Mouse (Mus musculus) cerebellum, adult 2 months (tissue): ENCODE results near the gene Gm20422.

ENCODE experiments used
- CTCF ChIP-seq: fragments of 200-500 bp; IDR thresholded peaks from 2 replicates; pipeline ENCODE4 v1.5.1; 2011; ENCODE audit warnings: low read depth, mild to moderate bottlenecking, control low read depth, low read length, moderate library complexity, borderline replicate concordance; ENCODE audit not compliant: insufficient read depth
- POLR2A ChIP-seq: fragments of 200-500 bp; IDR thresholded peaks from 2 replicates; pipeline ENCODE4 v1.6.1; 2011; ENCODE audit warnings: low read length, control low read depth, borderline replicate concordance; ENCODE audit not compliant: insufficient read depth

DNA sequence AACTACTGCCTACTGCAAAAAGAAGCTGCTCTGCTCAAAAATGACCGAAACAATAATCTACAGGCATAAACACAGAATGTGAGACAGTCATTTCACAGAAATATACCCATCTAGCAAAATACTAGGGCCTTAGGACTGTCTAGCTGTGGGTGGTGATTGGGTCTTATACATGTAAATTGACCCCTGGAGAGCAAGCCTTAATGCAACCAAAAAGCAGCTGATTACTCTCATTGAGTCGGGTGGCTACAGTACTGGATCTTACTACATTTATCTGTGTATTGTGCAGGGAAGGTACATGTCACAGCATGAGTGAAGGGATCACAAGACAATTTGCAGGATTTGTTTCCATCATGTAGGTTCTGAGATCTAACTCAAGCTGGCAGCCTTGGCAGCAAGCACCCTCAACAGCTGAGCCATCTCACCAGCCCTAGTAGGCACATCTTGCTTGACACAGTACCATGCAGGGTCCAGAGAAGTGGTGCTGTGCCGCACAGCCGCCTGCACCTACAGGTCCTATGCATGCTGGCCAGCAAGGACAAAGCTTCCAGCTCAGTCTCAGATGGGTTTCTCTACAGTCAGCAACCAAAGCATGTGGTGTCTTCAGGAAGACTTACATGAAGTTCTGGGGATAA, 12.8 kb downstream of the Gm20422 start:
- no peak for TF ChIP-seq POLR2A
- no peak for TF ChIP-seq CTCF
